Mouse (Mus musculus): Measurements from ENCODE around the gene Eci3. TPM values are rescaled to one million over a fixed set of nuclear protein-coding genes. Genes with fewer than 3 reads are reported as not detected.

Eci3 gene
- total RNA-seq, 1 experiment from 2014 or later, result not detected

DNA sequence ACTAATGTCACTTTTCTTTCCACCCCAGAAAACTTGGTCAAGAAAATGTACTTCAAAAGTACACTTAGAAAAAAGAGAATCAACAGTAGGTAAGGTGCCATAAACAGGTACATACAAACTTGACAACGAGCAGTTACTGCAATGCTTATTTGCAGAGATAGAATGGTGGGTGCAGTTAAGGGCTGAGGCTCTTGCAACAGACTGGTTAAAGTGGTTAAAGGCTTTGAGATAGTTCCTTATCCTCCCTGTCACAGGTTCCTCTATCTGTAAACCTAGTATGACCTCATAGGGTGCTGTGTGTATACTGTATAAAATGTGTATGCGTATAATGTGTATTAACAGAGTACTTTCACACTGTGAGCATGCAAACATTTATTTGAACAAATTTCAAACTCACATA, 12.2 kb downstream of the Eci3 start:
- 0 out of 2 replicates have a peak, but pooled peaks have one; percentile 26 for ATAC-seq (ENCODE audit: extremely low read depth, insufficient number of reproducible peaks, low FRiP score, poor library complexity, severe bottlenecking)

DNA sequence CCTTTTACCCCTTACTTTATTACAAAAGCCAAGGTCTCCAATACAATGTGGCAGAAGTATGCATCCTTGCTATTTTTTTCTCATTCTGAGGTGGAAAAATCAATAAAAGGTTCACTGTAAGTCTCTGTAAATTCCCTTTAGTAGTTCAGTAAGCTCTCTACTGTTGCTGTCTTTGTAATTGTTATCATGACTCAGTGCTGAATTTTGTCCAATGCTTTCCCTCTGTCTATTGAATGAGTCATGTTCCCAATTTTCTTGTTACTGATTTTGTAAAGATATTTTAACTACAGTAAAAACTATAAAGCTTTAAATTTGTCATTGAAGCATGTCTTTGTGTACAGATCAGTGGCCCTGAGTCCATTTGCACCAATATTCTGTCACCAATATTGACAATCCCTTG, 21.2 kb downstream of the Eci3 start:
- no peak for ATAC-seq (ENCODE audit: extremely low read depth, insufficient number of reproducible peaks, low FRiP score, poor library complexity, severe bottlenecking)

DNA sequence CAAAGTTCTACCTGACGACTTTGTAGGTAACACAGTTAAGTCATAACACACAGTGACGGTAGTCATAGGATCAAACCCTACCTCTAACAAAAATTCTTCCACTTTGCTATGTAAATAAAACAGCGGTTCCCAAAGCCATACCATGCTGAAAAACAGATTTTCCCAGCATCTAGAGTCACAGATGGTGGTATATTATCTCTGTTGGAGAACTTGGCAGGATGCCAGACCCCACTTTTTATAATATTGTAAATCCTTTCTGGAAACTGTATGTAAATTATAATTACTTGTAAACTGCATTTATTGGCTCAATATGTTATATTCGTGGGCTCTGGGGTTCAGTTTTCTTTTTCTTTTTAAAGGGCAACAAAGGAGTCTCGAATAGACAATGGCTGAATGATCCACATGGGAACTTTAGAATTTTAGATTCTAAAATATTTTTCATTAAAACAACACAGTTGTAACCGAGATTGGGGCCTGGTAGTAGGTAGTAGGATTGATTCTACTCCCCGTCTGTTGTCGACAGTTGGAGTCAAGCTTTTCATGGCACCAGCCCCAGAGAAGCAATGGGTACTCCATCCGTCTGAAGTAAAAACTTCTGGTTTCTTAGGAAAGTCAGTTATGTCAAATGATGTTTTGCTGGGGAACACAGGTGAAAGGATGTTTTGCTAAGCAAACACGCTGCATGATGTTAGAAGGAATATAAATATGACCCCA, 28.5 kb downstream of the Eci3 start:
- no peak for ATAC-seq (ENCODE audit: extremely low read depth, insufficient number of reproducible peaks, low FRiP score, poor library complexity, severe bottlenecking)

DNA sequence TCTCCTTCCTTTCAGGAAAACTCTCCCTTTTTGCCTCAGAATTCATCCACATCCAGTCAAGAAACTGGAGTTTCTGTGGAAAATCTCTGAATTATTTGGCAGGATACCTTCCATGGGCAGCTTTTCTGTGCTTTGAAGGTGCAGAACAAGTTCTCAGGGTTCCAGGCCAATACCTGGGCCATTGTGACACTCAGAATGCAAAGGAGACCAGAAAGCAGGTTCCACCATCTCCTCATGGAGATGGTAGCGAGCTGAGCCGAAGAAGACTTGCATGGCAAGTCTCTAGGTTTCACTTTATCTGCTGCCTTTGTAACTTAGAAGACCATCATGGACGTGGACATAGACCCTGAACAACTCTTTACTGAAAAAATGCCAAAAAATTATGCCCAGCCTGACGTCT, 39.4 kb downstream of the Eci3 start, which contains the start of the genes Fam217a and 4933417A18Rik:
Fam217a (minus strand) TSS at position 101 of the 400 bp plus-strand sequence.
4933417A18Rik (plus strand) TSS at position 200 of the 400 bp plus-strand sequence.
- no peak for ATAC-seq (ENCODE audit: extremely low read depth, insufficient number of reproducible peaks, low FRiP score, poor library complexity, severe bottlenecking)

DNA sequence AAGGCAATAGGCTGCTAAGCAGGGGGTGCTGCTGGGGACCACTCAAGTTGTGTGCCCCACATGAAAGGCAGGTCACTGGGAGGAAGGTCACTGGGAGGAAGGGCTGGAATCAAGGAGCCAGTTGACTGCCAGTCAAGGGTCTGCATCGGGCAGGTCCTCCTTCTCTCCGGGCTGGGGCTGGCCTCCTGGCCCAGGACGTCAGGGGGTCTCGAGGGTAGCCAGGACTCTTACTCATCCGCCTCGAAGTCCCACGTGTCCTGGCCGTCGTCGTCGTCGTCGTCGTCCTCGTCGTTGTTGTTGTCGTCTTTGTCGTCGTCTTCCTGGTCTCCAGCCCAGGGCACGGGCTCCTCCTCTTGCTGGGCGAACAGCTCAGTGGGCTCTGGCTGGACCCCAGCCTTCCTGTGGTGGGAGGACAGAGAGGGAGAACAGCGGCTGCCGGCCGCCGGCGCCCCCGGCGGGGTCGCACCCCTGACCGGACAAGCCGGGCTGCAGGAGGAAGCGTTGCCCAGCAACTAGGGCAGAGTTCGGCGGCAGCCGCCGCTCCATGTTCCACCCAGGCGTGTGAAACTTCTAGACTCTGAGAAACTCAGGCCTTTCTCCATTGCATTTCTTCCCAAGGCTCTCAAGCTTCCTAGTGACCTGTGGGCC, 47.0 kb downstream of the Eci3 start:
- no peak for ATAC-seq (ENCODE audit: extremely low read depth, insufficient number of reproducible peaks, low FRiP score, poor library complexity, severe bottlenecking)

DNA sequence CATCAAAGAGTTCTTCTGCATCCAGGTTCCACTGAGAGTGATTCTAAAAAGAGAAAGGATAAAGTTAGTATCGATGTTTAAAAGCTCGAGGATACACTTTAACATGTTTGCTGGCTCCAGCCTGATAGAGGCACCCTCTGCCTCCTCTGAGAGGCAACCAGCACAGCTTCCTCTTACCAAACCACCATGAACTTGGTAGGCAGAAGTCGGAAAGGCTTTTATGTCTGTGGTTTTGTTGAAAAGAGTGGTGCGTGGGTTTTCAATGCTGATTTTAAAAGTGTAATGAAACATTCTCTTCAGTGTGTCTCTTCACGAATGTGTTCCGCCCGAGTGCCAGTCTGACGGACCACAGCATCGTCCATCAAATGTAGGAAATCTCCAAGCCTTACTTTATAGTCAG, 49.0 kb downstream of the Eci3 start:
- no peak for ATAC-seq (ENCODE audit: extremely low read depth, insufficient number of reproducible peaks, low FRiP score, poor library complexity, severe bottlenecking)

Other genes with a start within 250 kb of the Eci3 start
- not detected in 2 replicates for gene Fam50b, start 229.0 kb downstream of the Eci3 start, total RNA-seq (2017)
- 201 and 203 TPM in 2 replicates for gene Prpf4b, start 88.5 kb downstream of the Eci3 start, total RNA-seq (2017)
- not detected in 2 replicates for gene Fam217a, start 39.5 kb downstream of the Eci3 start, total RNA-seq (2017)
- not detected in 2 replicates for gene 4933417A18Rik, start 39.4 kb downstream of the Eci3 start, total RNA-seq (2017)
- 16.1 and 24.4 TPM in 2 replicates for gene Eci2, start 63.3 kb upstream of the Eci3 start, total RNA-seq (2017)

Data from neutrophil, adult 5-6 weeks (primary cell).